Mouse (Mus musculus): ENCODE data around the gene Cd93. TPM values are rescaled to one million over a fixed set of nuclear protein-coding genes. Genes with fewer than 3 reads are reported as not detected.

Cd93 gene
- polyA plus RNA-seq, 1 experiment from 2014 or later: 17.0 TPM

GRCm38 (mm10) chr2:148436285-148436684 lies 7.1 kb downstream of the Cd93 start:
- no peak overlapping the region for H3K9ac ChIP-seq (ENCODE audit: low read depth, low read length)
- no peaks in the 10 kb centered on the region for H3K4me1 ChIP-seq (replicated peaks; ENCODE audit: insufficient read depth, low read length)
- H3K4me2 ChIP-seq (ENCODE audit: low read length): no peak overlapping the region
- 73% methylated on average over 3 of the region's 3 CpGs for WGBS
- H3K27ac ChIP-seq: no peak overlapping the region
- no peak overlapping the region for H3K4me3 ChIP-seq (replicated peaks; ENCODE audit: low read depth, low read length)
- H3K27me3 ChIP-seq (ENCODE audit: insufficient read depth, low read length): no peaks in the 10 kb centered on the region
- no peaks in the 10 kb centered on the region for H3K9me3 ChIP-seq (replicated peaks; ENCODE audit: low read length)
- ATAC-seq (replicated peaks; ENCODE audit: low FRiP score, low read depth) (no peak), DNase-seq (ENCODE audit: low spot score) (no peak)
- TF ChIP-seq CTCF (IDR thresholded peaks at IDR 0.05; ENCODE audit: low read depth): no peak
- no peaks in the 10 kb centered on the region for H3K36me3 ChIP-seq (ENCODE audit: insufficient read depth, low read length)

GRCm38 (mm10) chr2:148432346-148432745 lies 11.0 kb downstream of the Cd93 start:
- 65% methylated on average over 2 of the region's 2 CpGs for WGBS
- Histone ChIP-seq H3K4me2 (ENCODE audit: low read length) (no peak overlapping the region), H3K4me1 (replicated peaks; ENCODE audit: insufficient read depth, low read length) (no peaks in the 10 kb centered on the region), H3K36me3 (ENCODE audit: insufficient read depth, low read length) (no peaks in the 10 kb centered on the region), H3K4me3 (replicated peaks; ENCODE audit: low read depth, low read length) (no peak overlapping the region), H3K27me3 (ENCODE audit: insufficient read depth, low read length) (no peaks in the 10 kb centered on the region), H3K9me3 (replicated peaks; ENCODE audit: low read length) (no peaks in the 10 kb centered on the region), H3K9ac (ENCODE audit: low read depth, low read length) (no peak overlapping the region), H3K27ac (no peak overlapping the region)
- TF ChIP-seq CTCF (IDR thresholded peaks at IDR 0.05; ENCODE audit: low read depth): no peak
- DNase-seq (ENCODE audit: low spot score) (no peak), ATAC-seq (replicated peaks; ENCODE audit: low FRiP score, low read depth) (no peak)

GRCm38 (mm10) chr2:148430941-148431340 lies 12.4 kb downstream of the Cd93 start:
- Histone ChIP-seq H3K4me2 (ENCODE audit: low read length) (no peak overlapping the region), H3K27me3 (ENCODE audit: insufficient read depth, low read length) (no peaks in the 10 kb centered on the region), H3K27ac (no peak overlapping the region), H3K9me3 (replicated peaks; ENCODE audit: low read length) (no peaks in the 10 kb centered on the region), H3K36me3 (ENCODE audit: insufficient read depth, low read length) (no peaks in the 10 kb centered on the region), H3K4me1 (replicated peaks; ENCODE audit: insufficient read depth, low read length) (no peaks in the 10 kb centered on the region), H3K9ac (ENCODE audit: low read depth, low read length) (no peak overlapping the region), H3K4me3 (replicated peaks; ENCODE audit: low read depth, low read length) (no peak overlapping the region)
- no peak for TF ChIP-seq CTCF (IDR thresholded peaks at IDR 0.05; ENCODE audit: low read depth)
- no peak for ATAC-seq (replicated peaks; ENCODE audit: low FRiP score, low read depth)
- no peak for DNase-seq (ENCODE audit: low spot score)
- 68% methylated on average over 4 of the region's 4 CpGs for WGBS

GRCm38 (mm10) chr2:148429001-148429505 lies 14.3 kb downstream of the Cd93 start:
- no peaks in the 10 kb centered on the region for H3K27me3 ChIP-seq (ENCODE audit: insufficient read depth, low read length)
- no peak overlapping the region for H3K27ac ChIP-seq
- no peaks in the 10 kb centered on the region for H3K4me1 ChIP-seq (replicated peaks; ENCODE audit: insufficient read depth, low read length)
- DNase-seq (ENCODE audit: low spot score): no peak
- no peaks in the 10 kb centered on the region for H3K36me3 ChIP-seq (ENCODE audit: insufficient read depth, low read length)
- no peak overlapping the region for H3K4me3 ChIP-seq (replicated peaks; ENCODE audit: low read depth, low read length)
- H3K4me2 ChIP-seq (ENCODE audit: low read length): no peak overlapping the region
- no peak overlapping the region for H3K9ac ChIP-seq (ENCODE audit: low read depth, low read length)
- ATAC-seq (replicated peaks; ENCODE audit: low FRiP score, low read depth): no peak
- no peak for TF ChIP-seq CTCF (IDR thresholded peaks at IDR 0.05; ENCODE audit: low read depth)
- H3K9me3 ChIP-seq (replicated peaks; ENCODE audit: low read length): no peaks in the 10 kb centered on the region

- 75% methylated on average over 3 of the region's 3 CpGs for WGBS
- Histone ChIP-seq H3K27ac (no peak overlapping the region), H3K27me3 (ENCODE audit: insufficient read depth, low read length) (no peaks in the 10 kb centered on the region), H3K4me1 (replicated peaks; ENCODE audit: insufficient read depth, low read length) (no peaks in the 10 kb centered on the region), H3K4me2 (ENCODE audit: low read length) (no peak overlapping the region), H3K9me3 (replicated peaks; ENCODE audit: low read length) (no peaks in the 10 kb centered on the region), H3K9ac (ENCODE audit: low read depth, low read length) (no peak overlapping the region), H3K36me3 (ENCODE audit: insufficient read depth, low read length) (no peaks in the 10 kb centered on the region), H3K4me3 (replicated peaks; ENCODE audit: low read depth, low read length) (no peak overlapping the region)
- no peak for TF ChIP-seq CTCF (IDR thresholded peaks at IDR 0.05; ENCODE audit: low read depth)
- ATAC-seq (replicated peaks; ENCODE audit: low FRiP score, low read depth) (no peak), DNase-seq (ENCODE audit: low spot score) (no peak)
These were observed 14.8 kb downstream of the Cd93 start for GRCm38 (mm10) chr2:148428523-148428922.

GRCm38 (mm10) chr2:148427553-148427952 lies 15.8 kb downstream of the Cd93 start:
- no peaks in the 10 kb centered on the region for H3K9me3 ChIP-seq (replicated peaks; ENCODE audit: low read length)
- TF ChIP-seq CTCF (IDR thresholded peaks at IDR 0.05; ENCODE audit: low read depth): no peak
- H3K4me3 ChIP-seq (replicated peaks; ENCODE audit: low read depth, low read length): no peak overlapping the region
- no peaks in the 10 kb centered on the region for H3K27me3 ChIP-seq (ENCODE audit: insufficient read depth, low read length)
- H3K4me2 ChIP-seq (ENCODE audit: low read length): no peak overlapping the region
- no peaks in the 10 kb centered on the region for H3K36me3 ChIP-seq (ENCODE audit: insufficient read depth, low read length)
- no peak overlapping the region for H3K27ac ChIP-seq
- 85% methylated on average over 3 of the region's 3 CpGs for WGBS
- no peaks in the 10 kb centered on the region for H3K4me1 ChIP-seq (replicated peaks; ENCODE audit: insufficient read depth, low read length)
- no peak for DNase-seq (ENCODE audit: low spot score)
- no peak overlapping the region for H3K9ac ChIP-seq (ENCODE audit: low read depth, low read length)
- ATAC-seq (replicated peaks; ENCODE audit: low FRiP score, low read depth): no peak

GRCm38 (mm10) chr2:148425709-148426382 lies 17.5 kb downstream of the Cd93 start:
- Histone ChIP-seq H3K4me3 (replicated peaks; ENCODE audit: low read depth, low read length) (no peak overlapping the region), H3K4me2 (ENCODE audit: low read length) (no peak overlapping the region), H3K9me3 (replicated peaks; ENCODE audit: low read length) (no peaks in the 10 kb centered on the region), H3K27ac (no peak overlapping the region), H3K36me3 (ENCODE audit: insufficient read depth, low read length) (no peaks in the 10 kb centered on the region), H3K27me3 (ENCODE audit: insufficient read depth, low read length) (no peaks in the 10 kb centered on the region), H3K4me1 (replicated peaks; ENCODE audit: insufficient read depth, low read length) (no peaks in the 10 kb centered on the region; the same call in 1 of the 2 replicates), H3K9ac (ENCODE audit: low read depth, low read length) (no peak overlapping the region)
- DNase-seq (ENCODE audit: low spot score) (no peak), ATAC-seq (replicated peaks; ENCODE audit: low FRiP score, low read depth) (no peak)
- no peak for TF ChIP-seq CTCF (IDR thresholded peaks at IDR 0.05; ENCODE audit: low read depth)
- 53% methylated on average over 5 of the region's 5 CpGs for WGBS
